Mouse (Mus musculus) heart, embryonic 11.5 days (tissue): ENCODE results near the gene Alpl. TPM values are rescaled to one million over a fixed set of nuclear protein-coding genes. Genes with fewer than 3 reads are reported as not detected.

Experiments
- ATAC-seq: fragments of 200-750 bp; cut with Nextera tagmentation; replicated peaks from 2 replicates; pipeline ENCODE4 v1.8.0; 2017; ENCODE audit warnings: moderate library complexity; ENCODE audit not compliant: insufficient number of reproducible peaks, low FRiP score, low TSS enrichment
- H3K27ac ChIP-seq: fragments of 300-500 bp; sonication (generic); 2 replicates; pipeline ENCODE4 v1.5.1; 2014; ENCODE audit warnings: mild to moderate bottlenecking, low read depth, low read length
- H3K27me3 ChIP-seq: fragments of 300-500 bp; sonication (generic); 2 replicates; pipeline ENCODE4 v1.6.1; 2014; ENCODE audit warnings: mild to moderate bottlenecking, low read length, mixed read lengths; ENCODE audit not compliant: control insufficient read depth, insufficient read depth
- H3K36me3 ChIP-seq: fragments of 300-500 bp; sonication (generic); 2 replicates; pipeline ENCODE4 v1.6.1; 2014; ENCODE audit warnings: mild to moderate bottlenecking, low read length, moderate library complexity, mixed read lengths; ENCODE audit not compliant: control insufficient read depth, insufficient read depth
- H3K4me1 ChIP-seq: fragments of 300-500 bp; sonication (generic); 2 replicates; pipeline ENCODE4 v1.6.1; 2014; ENCODE audit warnings: low read length; ENCODE audit not compliant: control insufficient read depth, insufficient read depth
- H3K4me2 ChIP-seq: fragments of 300-500 bp; sonication (generic); 2 replicates; pipeline ENCODE4 v1.6.1; 2014; ENCODE audit warnings: mild to moderate bottlenecking, moderate library complexity
- H3K4me3 ChIP-seq: fragments of 300-500 bp; sonication (generic); 2 replicates; pipeline ENCODE4 v1.5.1; 2014; ENCODE audit warnings: low read depth, low read length
- H3K9ac ChIP-seq: fragments of 300-500 bp; sonication (generic); 2 replicates; pipeline ENCODE4 v1.6.1; 2014; ENCODE audit warnings: mild to moderate bottlenecking, low read depth, low read length, moderate library complexity
- H3K9me3 ChIP-seq: fragments of 300-500 bp; sonication (generic); replicated peaks from 2 replicates; pipeline ENCODE4 v1.6.1; 2016; ENCODE audit warnings: low read length; ENCODE audit not compliant: control insufficient read depth
- WGBS: fragments of 180-500 bp; shearing (Covaris S2); extraction: QIAGEN DNeasy Blood & Tissue Kit; methylation state at CpG from one replicate; pipeline ENCODE4 v1.1.7; 2014; ENCODE audit not compliant: insufficient replicate concordance; 5-methylcytosine and 5-hydroxymethylcytosine counted together
- polyA plus RNA-seq: library from polyadenylated mRNA; unstranded; fragments of >200 nt; fragmentation: Nextera tagmentation; extraction: Ambion mirVana; gene quantifications from 2 replicates; pipeline ENCODE4 v1.2.1, GENCODE M21; 2014

The Alpl gene
- polyA plus RNA-seq, 1 experiment from 2014 or later = 1.2 TPM

DNA sequence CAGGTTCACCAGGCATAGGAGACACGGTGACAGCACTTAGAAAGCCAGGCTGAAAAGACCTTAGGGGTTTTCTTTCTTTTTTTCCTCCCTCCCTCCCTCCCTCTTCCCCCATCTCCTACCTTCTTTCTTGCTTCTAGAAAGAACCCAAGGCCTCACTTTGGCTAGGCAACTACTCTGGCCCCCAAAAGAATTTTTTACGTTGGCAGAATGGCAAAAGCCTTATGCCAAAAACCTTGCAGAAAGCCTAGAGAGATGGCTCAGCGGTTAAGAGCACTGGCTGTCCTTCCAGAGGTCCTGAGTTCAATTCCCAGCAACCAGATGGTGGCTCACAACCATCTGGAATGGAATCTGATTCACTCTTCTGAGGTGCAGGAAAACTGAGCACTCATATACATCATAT lies 31.6 kb downstream of the Alpl start:
- Histone ChIP-seq H3K9me3 (no peaks in the 10 kb centered on the region), H3K27me3 (peaks cover 4% of the 10 kb centered on the region; the same call in 1 of the 2 replicates), H3K4me2 (no peak overlapping the region), H3K4me1 (peaks cover 13% of the 10 kb centered on the region), H3K27ac (no peak overlapping the region), H3K9ac (no peak overlapping the region), H3K36me3 (no peaks in the 10 kb centered on the region), H3K4me3 (no peak overlapping the region)
- ATAC-seq = no peak
- WGBS = 79% methylated on average over 3 of the region's 3 CpGs

GRCm38 (mm10) chr4:137763920-137764495 lies 32.2 kb downstream of the Alpl start:
- Histone ChIP-seq H3K27ac (no peak overlapping the region), H3K27me3 (peaks cover 2% of the 10 kb centered on the region; the same call in 1 of the 2 replicates), H3K4me1 (peaks cover 13% of the 10 kb centered on the region), H3K9ac (no peak overlapping the region), H3K4me3 (no peak overlapping the region), H3K4me2 (no peak overlapping the region), H3K36me3 (no peaks in the 10 kb centered on the region), H3K9me3 (no peaks in the 10 kb centered on the region)
- WGBS = 62% methylated on average over 8 of the region's 8 CpGs
- ATAC-seq = no peak

DNA sequence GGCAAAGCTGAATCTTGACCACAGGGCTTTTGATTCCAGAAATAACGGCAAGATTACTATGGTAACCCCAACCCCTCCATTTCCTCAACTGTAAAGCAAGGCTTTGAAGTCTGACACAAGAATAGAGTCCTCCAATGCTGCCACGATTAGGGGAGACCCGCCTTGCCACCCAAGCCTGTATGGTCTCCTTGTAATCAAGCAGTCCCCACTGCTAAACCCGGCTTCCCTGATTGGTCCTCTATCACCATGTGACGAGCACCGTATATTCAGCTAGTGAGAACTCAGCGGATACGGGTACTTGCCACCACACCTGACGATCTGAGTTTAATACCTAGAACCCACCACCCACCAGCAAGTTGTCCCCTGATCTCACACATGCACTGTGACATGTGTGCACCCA lies 33.3 kb downstream of the Alpl start:
- no peaks in the 10 kb centered on the region for H3K27me3 ChIP-seq
- H3K4me3 ChIP-seq = no peak overlapping the region
- 82% methylated on average over 9 of the region's 9 CpGs for WGBS
- no peaks in the 10 kb centered on the region for H3K36me3 ChIP-seq
- ATAC-seq = no peak
- H3K9me3 ChIP-seq = no peaks in the 10 kb centered on the region
- no peak overlapping the region for H3K9ac ChIP-seq
- peaks cover 10% of the 10 kb centered on the region for H3K4me1 ChIP-seq
- H3K4me2 ChIP-seq = no peak overlapping the region
- H3K27ac ChIP-seq = no peak overlapping the region

DNA sequence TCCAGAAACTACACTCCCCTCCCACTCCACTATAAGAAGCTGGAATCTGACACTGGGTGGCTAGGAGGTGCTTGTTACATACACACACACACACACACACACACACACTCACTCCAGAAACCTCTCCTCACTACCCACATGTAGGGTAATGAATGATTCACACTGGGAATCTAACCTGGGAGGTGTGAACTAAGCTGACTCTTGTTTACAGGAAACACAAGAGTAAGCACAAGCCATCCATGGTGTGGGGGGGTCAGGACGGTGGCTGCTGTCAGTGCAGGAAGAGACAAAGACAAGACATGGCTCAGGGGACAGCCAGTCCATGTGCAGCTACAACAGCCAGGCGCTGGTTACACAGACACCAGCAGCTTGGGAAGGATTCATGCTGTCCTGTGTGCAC lies 41.7 kb downstream of the Alpl start:
- H3K4me1 ChIP-seq = peaks cover 10% of the 10 kb centered on the region; the same call in 1 of the 2 replicates
- WGBS = 64% methylated on average over 2 of the region's 2 CpGs
- no peaks in the 10 kb centered on the region for H3K27me3 ChIP-seq
- H3K9me3 ChIP-seq = no peaks in the 10 kb centered on the region
- ATAC-seq = no peak
- H3K36me3 ChIP-seq = no peaks in the 10 kb centered on the region
- no peak overlapping the region for H3K9ac ChIP-seq
- no peak overlapping the region for H3K27ac ChIP-seq
- no peak overlapping the region for H3K4me2 ChIP-seq
- no peak overlapping the region for H3K4me3 ChIP-seq

DNA sequence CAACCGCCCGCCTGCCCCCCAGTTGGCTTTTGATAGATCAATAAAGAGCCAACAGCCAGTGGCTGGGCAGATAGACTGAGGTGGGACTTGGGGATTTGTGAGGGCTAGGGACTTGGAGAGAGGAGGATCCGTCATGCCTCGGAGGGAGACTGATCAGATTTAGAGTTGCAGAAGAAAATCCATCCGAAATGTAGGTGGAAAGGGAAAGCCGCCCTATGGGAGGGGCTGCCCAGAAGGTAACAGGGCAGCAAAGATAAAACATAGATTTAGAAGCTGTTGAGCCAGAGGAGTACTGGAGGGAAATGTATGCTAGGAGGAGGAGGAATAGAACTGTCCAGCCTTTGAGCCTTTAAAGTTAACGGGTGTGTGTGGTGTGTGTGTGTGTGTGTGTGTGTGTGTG lies 43.0 kb downstream of the Alpl start:
- WGBS = 80% methylated on average over 7 of the region's 7 CpGs
- no peak overlapping the region for H3K4me3 ChIP-seq
- H3K27me3 ChIP-seq = no peaks in the 10 kb centered on the region
- no peaks in the 10 kb centered on the region for H3K9me3 ChIP-seq
- no peak for ATAC-seq
- no peak overlapping the region for H3K9ac ChIP-seq
- no peaks in the 10 kb centered on the region for H3K36me3 ChIP-seq
- H3K4me2 ChIP-seq = no peak overlapping the region
- H3K27ac ChIP-seq = no peak overlapping the region
- H3K4me1 ChIP-seq = peaks cover 10% of the 10 kb centered on the region; the same call in 1 of the 2 replicates

GRCm38 (mm10) chr4:137752471-137752870 lies 43.7 kb downstream of the Alpl start:
- H3K4me2 ChIP-seq = peak overlapping the region; percentile 27; the same call in 1 of the 2 replicates
- no peaks in the 10 kb centered on the region for H3K9me3 ChIP-seq
- H3K4me3 ChIP-seq = no peak overlapping the region
- H3K27ac ChIP-seq = peak overlapping the region; percentile 77; the same call in 1 of the 2 replicates
- 72% methylated on average over 15 of the region's 15 CpGs for WGBS
- H3K27me3 ChIP-seq = no peaks in the 10 kb centered on the region
- no peaks in the 10 kb centered on the region for H3K36me3 ChIP-seq
- H3K4me1 ChIP-seq = peaks cover 10% of the 10 kb centered on the region; the same call in 1 of the 2 replicates
- 0 out of 2 replicates have a peak overlapping the region, but pooled peaks have one; percentile 18 for H3K9ac ChIP-seq
- ATAC-seq = no peak

- Histone ChIP-seq H3K27me3 (no peaks in the 10 kb centered on the region), H3K4me2 (peak overlapping the region; percentile 27), H3K27ac (peak overlapping the region; percentile 77), H3K4me1 (peaks cover 10% of the 10 kb centered on the region; the same call in 1 of the 2 replicates), H3K9me3 (no peaks in the 10 kb centered on the region), H3K9ac (no peak overlapping the region), H3K4me3 (no peak overlapping the region), H3K36me3 (no peaks in the 10 kb centered on the region)
- WGBS = 51% methylated on average over 9 of the region's 9 CpGs
- 0 out of 2 replicates have a peak, but pooled peaks have one; percentile 29 for ATAC-seq
Observed at GRCm38 (mm10) chr4:137751717-137752116, 44.5 kb downstream of the Alpl start.

- ATAC-seq = peak; percentile 91
- Histone ChIP-seq H3K4me3 (no peak overlapping the region), H3K4me2 (peak overlapping the region; percentile 27; the same call in 1 of the 2 replicates), H3K9me3 (no peaks in the 10 kb centered on the region), H3K27me3 (no peaks in the 10 kb centered on the region), H3K9ac (no peak overlapping the region), H3K4me1 (peaks cover 10% of the 10 kb centered on the region; the same call in 1 of the 2 replicates), H3K27ac (peak overlapping the region; percentile 77), H3K36me3 (no peaks in the 10 kb centered on the region)
- 39% methylated on average over 8 of the region's 8 CpGs for WGBS
Observed at GRCm38 (mm10) chr4:137751310-137751709, 44.9 kb downstream of the Alpl start.

DNA sequence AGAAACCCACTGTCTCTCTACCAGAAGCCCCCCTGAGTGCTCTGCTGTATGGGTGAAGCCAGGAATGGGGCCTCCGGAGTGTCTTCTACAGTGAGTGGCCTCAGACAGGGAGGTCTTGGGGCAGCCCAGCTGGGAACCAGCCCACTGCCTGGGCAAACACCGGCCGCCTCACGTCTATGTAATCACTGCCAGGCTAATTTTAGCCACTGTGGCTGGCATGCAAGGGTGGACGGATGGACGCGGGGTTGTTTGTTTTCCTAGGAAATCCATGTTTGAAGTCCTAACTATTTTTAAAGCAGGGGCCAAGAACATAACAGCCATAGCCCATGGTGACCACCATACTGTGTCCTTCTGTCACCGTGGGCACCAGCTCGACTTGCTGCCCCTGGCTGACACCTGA lies 46.1 kb downstream of the Alpl start:
- Histone ChIP-seq H3K4me3 (no peak overlapping the region), H3K9ac (no peak overlapping the region), H3K27me3 (no peaks in the 10 kb centered on the region), H3K9me3 (no peaks in the 10 kb centered on the region), H3K36me3 (no peaks in the 10 kb centered on the region), H3K4me2 (no peak overlapping the region), H3K4me1 (peaks cover 10% of the 10 kb centered on the region; the same call in 1 of the 2 replicates), H3K27ac (no peak overlapping the region)
- ATAC-seq = no peak
- WGBS = 53% methylated on average over 9 of the region's 9 CpGs
